8 mouse cellular contexts compared by ENCODE assay signal in genomic region chr19:29805101-29805916, GRCm38 (mm10). TPM values are rescaled to one million over a fixed set of nuclear protein-coding genes. Genes with fewer than 3 reads are reported as not detected.
DNase-seq lines count a peak whose midpoint lies in the region; ATAC-seq and TF ChIP-seq lines count a peak whose summit lies in the region.

No protein-coding gene starts in this region.

- no peaks in the 10 kb centered on the region for H3K4me1 ChIP-seq in embryonic facial prominence, embryonic 11.5 days (ENCODE audit: control insufficient read depth, insufficient read depth, low read length)
- no peaks in the 10 kb centered on the region; the same call in 1 of the 2 replicates for H3K4me1 ChIP-seq in liver, adult 2 months (ENCODE audit: control insufficient read depth, insufficient read depth, low read length)

- H3K36me3 ChIP-seq in embryonic facial prominence, embryonic 11.5 days (replicated peaks; ENCODE audit: control insufficient read depth, insufficient read depth, low read depth, low read length): peaks cover 3% of the 10 kb centered on the region; the same call in 1 of the 2 replicates
- no peaks in the 10 kb centered on the region for H3K36me3 ChIP-seq in liver, adult 2 months (ENCODE audit: control insufficient read depth, insufficient read depth, low read length)

- peak overlapping the region; percentile 97 for H3K4me3 ChIP-seq in embryonic facial prominence, embryonic 11.5 days (ENCODE audit: low read depth, low read length)
- H3K4me3 ChIP-seq in liver, adult 2 months (ENCODE audit: insufficient read depth, low read depth, low read length): peak overlapping the region; percentile 73

- H3K4me2 ChIP-seq in embryonic facial prominence, embryonic 11.5 days (ENCODE audit: low read depth, low read length): peak overlapping the region; percentile 43

- ATAC-seq in embryonic facial prominence, embryonic 11.5 days (replicated peaks; ENCODE audit: insufficient number of reproducible peaks, low FRiP score, low TSS enrichment, low read depth): peak; percentile 63
- peak; percentile 87 for ATAC-seq in monocyte, adult 5-6 weeks (replicated peaks; ENCODE audit: insufficient number of reproducible peaks, low FRiP score, low TSS enrichment, poor library complexity, severe bottlenecking)

- WGBS in embryonic facial prominence, embryonic 11.5 days: under 1% methylated on average over 69 of the region's 72 CpGs
- WGBS in liver, adult 2 months: under 1% methylated on average over 66 of the region's 72 CpGs

- peak; percentile 82 to 85 for DNase-seq in B cell, adult 2 months
- peak; percentile 82 for DNase-seq in adrenal gland, postnatal 25 days
- DNase-seq in embryonic facial prominence, embryonic 11.5 days (ENCODE audit: low spot score): peak; percentile 77
- peak; percentile 75 to 76 for DNase-seq in heart, adult 18-20 months
- peak; percentile 76 for DNase-seq in kidney, adult 18-20 months
- peak; percentile 69 for DNase-seq in liver, adult 2 months (ENCODE audit: extremely low read depth, low read depth, low spot score)
- peak; percentile 80 to 81 for DNase-seq in spleen, postnatal 36 days (ENCODE audit: low spot score in 2 of 2)

- H3K79me2 ChIP-seq in liver, adult 2 months (ENCODE audit: control insufficient read depth, insufficient read depth, low read length): peaks cover 15% of the 10 kb centered on the region; the same call in 1 of the 2 replicates

- peak; percentile 57; the same call in 1 of the 2 replicates for TF ChIP-seq POLR2A in liver, adult 2 months (IDR thresholded peaks at IDR 0.05; ENCODE audit: extremely low read depth, insufficient read depth, low read length)

- TF ChIP-seq CTCF in liver, adult 2 months (IDR thresholded peaks at IDR 0.05; ENCODE audit: low read depth, low read length): no peak

- H3K27ac ChIP-seq in embryonic facial prominence, embryonic 11.5 days (replicated peaks; ENCODE audit: low read depth, low read length): peak overlapping the region; percentile 84
- peak overlapping the region; percentile 79 for H3K27ac ChIP-seq in liver, adult 2 months (replicated peaks; ENCODE audit: insufficient read depth, low read depth, low read length)

- H3K9ac ChIP-seq in embryonic facial prominence, embryonic 11.5 days (replicated peaks; ENCODE audit: low read length): peak overlapping the region; percentile 88
- peak overlapping the region; percentile 95 for H3K9ac ChIP-seq in liver, adult 2 months (ENCODE audit: low read depth, low read length)

- H3K27me3 ChIP-seq in embryonic facial prominence, embryonic 11.5 days (ENCODE audit: control insufficient read depth, insufficient read depth, low read length): no peaks in the 10 kb centered on the region
- no peaks in the 10 kb centered on the region for H3K27me3 ChIP-seq in liver, adult 2 months (ENCODE audit: control insufficient read depth, insufficient read depth, low read length)

- no peaks in the 10 kb centered on the region for H3K9me3 ChIP-seq in embryonic facial prominence, embryonic 11.5 days (replicated peaks; ENCODE audit: control insufficient read depth, low read length)

RNA-seq across cellular contexts. Expression of gene 9930021J03Rik, which starts 0.5 kb away (rescaled TPM):
- total RNA-seq in adrenal gland, postnatal 25 days (2021): 18.6 and 19.0 TPM in 2 replicates
- polyA plus RNA-seq in embryonic facial prominence, embryonic 11.5 days (2014; fragmentation: Nextera tagmentation; extraction: Ambion mirVana): 8.5 and 9.4 TPM in 2 replicates
- 10 to 100 TPM; 12.9 to 13.4 TPM for total RNA-seq in heart, adult 18-20 months (2021)
- total RNA-seq in liver, adult 2 months (2014; rRNA removed): 8.8 and 9.7 TPM in 2 replicates
- polyA plus RNA-seq in liver, adult 2 months (2012; rRNA removed): 3.2 and 4.3 TPM in 2 replicates
- 12.2 to 24.2 TPM (median 15.9 TPM) in 3 replicates for total RNA-seq in monocyte, adult 5-6 weeks (2017)

RNA-seq across cellular contexts. Expression of gene Ranbp6, which starts 7.5 kb away (rescaled TPM):
- total RNA-seq in adrenal gland, postnatal 25 days (2021): 15.5 and 16.9 TPM in 2 replicates
- 33.4 and 37.3 TPM in 2 replicates for polyA plus RNA-seq in embryonic facial prominence, embryonic 11.5 days (2014; fragmentation: Nextera tagmentation; extraction: Ambion mirVana)
- 10 to 100 TPM; 13.1 to 15.3 TPM for total RNA-seq in heart, adult 18-20 months (2021)
- total RNA-seq in liver, adult 2 months (2014; rRNA removed): 8.6 and 11.1 TPM in 2 replicates
- polyA plus RNA-seq in liver, adult 2 months (2012; rRNA removed): 1.6 and 1.8 TPM in 2 replicates
- total RNA-seq in monocyte, adult 5-6 weeks (2017): 33.0 to 35.8 TPM (median 33.5 TPM) in 3 replicates

Comparison
In these comparisons a context has a peak if more than half of its experiments do, and no peak if none do; other contexts are left out.
1. Peak in every context shown above with its lines: DNase-seq, ATAC-seq, H3K4me3 ChIP-seq and H3K27ac ChIP-seq.